Mouse (Mus musculus): ENCODE data around the gene Sult6b2. TPM values are rescaled to one million over a fixed set of nuclear protein-coding genes. Genes with fewer than 3 reads are reported as not detected.
A peak's percentile ranks its signal among the peaks of the same experiment; 100 is the strongest.

Sult6b2 gene
- polyA plus RNA-seq, 1 experiment from 2014 or later = not detected

DNA sequence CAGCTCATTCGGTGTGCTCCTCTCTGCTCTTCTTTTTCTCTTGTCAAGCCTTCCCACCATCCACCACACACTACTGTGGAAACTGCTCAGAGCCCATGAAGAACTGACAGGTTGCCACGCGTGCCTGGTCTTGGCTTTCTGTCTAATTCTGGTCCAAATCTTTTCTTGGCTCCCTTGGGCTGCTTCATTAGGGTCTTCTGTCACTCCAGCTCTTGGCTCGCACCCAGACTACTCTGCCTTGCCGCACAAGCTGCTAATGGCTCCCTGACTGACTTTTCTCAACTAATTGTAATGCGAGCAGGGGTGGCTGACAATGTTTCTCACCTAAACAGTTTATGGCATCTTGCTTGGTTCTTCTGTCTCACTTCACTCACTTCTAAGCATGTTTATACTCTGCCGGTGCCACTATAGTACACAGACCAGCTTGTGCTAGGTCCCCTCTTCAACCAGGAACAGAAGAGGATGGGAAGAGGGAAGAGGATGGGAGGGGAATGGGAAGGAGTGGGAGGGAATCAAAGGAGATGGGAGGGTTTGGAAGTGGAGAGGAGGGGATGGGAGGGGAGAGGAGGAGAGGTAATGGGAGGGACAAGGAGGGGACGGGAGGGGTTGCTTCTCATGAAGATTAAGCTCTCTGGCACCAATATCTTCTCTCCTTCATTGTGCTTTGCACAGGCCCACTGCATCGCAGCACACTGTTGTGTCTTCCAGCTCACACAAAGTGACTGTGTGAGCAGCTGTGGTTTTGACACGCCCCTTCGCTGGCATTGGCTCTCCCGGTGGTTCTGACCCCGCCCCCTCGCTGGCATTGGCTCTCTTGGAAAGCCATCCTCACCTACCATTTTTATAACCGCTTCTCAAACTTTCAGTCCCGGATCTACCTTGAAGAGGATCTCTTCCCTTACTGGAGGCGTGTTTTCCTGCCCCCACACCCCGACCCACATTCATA lies 16.0 kb downstream of the Sult6b2 start:
- Histone ChIP-seq H3K36me3 (no peaks in the 10 kb centered on the region), H3K27me3 (replicated peaks) (no peaks in the 10 kb centered on the region), H3K27ac (no peak overlapping the region), H3K4me1 (no peaks in the 10 kb centered on the region), H3K9ac (no peak overlapping the region), H3K9me3 (replicated peaks) (no peaks in the 10 kb centered on the region), H3K4me3 (no peak overlapping the region), H3K4me2 (no peak overlapping the region)
- WGBS (ENCODE audit: insufficient replicate concordance) = 60% methylated on average over 18 of the region's 18 CpGs
- ATAC-seq = no peak

DNA sequence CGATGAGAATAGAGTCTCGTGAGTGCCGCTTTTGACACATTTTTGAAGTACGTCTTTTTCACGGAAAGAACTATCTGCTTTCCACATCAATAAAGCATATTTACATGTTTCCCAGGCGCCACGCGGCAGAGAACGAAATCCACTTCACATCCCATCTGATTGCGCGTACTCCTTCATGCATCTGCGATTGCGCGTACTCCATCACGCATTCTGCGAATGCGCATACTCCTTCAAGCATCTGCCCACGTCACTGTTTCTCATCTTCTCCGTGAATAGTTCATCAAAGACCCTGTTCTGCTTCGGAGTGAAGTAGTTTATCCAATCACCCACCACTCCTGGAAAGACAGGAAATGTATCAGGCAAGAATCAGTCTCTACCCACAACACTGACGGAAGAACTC lies 18.2 kb downstream of the Sult6b2 start:
- Histone ChIP-seq H3K9me3 (replicated peaks) (no peaks in the 10 kb centered on the region), H3K27ac (no peak overlapping the region), H3K4me1 (no peaks in the 10 kb centered on the region), H3K27me3 (replicated peaks) (no peaks in the 10 kb centered on the region), H3K9ac (no peak overlapping the region), H3K4me2 (no peak overlapping the region), H3K36me3 (no peaks in the 10 kb centered on the region), H3K4me3 (no peak overlapping the region)
- no peak for ATAC-seq
- 81% methylated on average over 21 of the region's 21 CpGs for WGBS (ENCODE audit: insufficient replicate concordance)

DNA sequence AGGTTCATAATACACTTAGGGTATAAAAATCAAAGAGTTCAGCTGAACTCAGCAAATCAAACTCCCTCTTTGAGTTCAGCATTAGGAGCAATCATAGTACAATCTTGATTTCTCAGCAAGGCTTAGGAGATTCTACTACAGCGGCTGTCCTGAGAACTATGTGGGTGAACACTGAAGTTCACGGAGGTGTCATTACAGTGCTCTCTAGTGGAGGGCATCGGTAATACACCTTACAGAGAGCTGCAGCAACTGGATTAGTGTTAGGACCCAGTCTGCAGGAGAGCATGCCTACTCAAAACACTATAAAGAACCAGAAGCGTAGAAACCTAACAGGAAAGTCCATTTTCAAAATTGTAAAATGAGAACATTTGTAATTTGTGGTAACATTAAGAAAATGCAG lies 19.0 kb downstream of the Sult6b2 start:
- no peaks in the 10 kb centered on the region for H3K36me3 ChIP-seq
- no peak overlapping the region for H3K9ac ChIP-seq
- H3K4me3 ChIP-seq = no peak overlapping the region
- H3K9me3 ChIP-seq (replicated peaks) = no peaks in the 10 kb centered on the region
- H3K4me2 ChIP-seq = no peak overlapping the region
- no peak overlapping the region for H3K27ac ChIP-seq
- H3K27me3 ChIP-seq (replicated peaks) = no peaks in the 10 kb centered on the region
- H3K4me1 ChIP-seq = no peaks in the 10 kb centered on the region
- WGBS (ENCODE audit: insufficient replicate concordance) = 18% methylated on average over 4 of the region's 4 CpGs
- no peak for ATAC-seq

DNA sequence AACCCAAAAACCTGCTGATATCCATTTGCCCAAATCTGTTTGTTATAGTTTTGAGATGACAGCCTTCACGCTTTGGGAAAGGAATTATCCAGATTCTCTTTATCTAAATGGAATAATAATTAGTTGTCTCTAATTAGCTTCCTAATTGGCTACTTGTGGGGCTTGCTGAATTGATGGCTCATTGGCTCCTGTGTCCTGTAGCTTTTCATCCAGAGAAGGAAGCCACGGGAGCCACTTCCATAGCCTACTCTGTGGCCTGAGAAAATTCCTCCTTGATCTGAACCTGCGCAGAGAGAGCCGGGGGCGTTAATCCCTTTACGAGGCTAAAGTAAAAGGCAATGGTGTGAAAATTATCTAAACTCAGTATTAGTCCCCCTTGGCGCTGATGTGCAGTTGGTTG lies 23.0 kb downstream of the Sult6b2 start:
- Histone ChIP-seq H3K36me3 (peaks cover 10% of the 10 kb centered on the region), H3K4me2 (no peak overlapping the region), H3K4me3 (no peak overlapping the region), H3K9me3 (replicated peaks) (no peaks in the 10 kb centered on the region), H3K9ac (no peak overlapping the region), H3K27ac (no peak overlapping the region), H3K27me3 (replicated peaks) (no peaks in the 10 kb centered on the region), H3K4me1 (peaks cover 15% of the 10 kb centered on the region)
- WGBS (ENCODE audit: insufficient replicate concordance) = 75% methylated on average over 7 of the region's 7 CpGs
- ATAC-seq = no peak

DNA sequence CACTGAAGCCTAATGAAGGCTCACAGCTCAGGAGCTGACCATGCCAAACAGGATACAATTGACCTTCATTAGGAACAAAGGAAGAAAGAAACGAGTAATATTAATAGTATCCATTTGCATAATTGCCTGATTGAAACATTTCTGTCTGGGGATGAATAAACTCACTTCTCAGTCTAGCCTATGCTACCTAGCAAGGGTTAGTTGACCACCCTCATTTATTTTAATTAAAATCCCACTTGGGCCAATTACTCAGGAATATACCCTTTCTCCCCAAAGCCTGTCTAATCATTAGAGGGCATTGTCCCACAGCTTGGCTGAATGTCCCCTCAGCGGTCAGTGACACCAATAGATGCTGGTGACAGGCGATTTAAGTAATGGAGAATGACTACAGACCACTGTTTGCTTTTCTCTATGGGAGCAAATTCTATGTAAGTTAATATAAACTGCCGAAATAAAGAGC lies 23.7 kb downstream of the Sult6b2 start:
- no peak for ATAC-seq
- 75% methylated on average over 4 of the region's 4 CpGs for WGBS (ENCODE audit: insufficient replicate concordance)

DNA sequence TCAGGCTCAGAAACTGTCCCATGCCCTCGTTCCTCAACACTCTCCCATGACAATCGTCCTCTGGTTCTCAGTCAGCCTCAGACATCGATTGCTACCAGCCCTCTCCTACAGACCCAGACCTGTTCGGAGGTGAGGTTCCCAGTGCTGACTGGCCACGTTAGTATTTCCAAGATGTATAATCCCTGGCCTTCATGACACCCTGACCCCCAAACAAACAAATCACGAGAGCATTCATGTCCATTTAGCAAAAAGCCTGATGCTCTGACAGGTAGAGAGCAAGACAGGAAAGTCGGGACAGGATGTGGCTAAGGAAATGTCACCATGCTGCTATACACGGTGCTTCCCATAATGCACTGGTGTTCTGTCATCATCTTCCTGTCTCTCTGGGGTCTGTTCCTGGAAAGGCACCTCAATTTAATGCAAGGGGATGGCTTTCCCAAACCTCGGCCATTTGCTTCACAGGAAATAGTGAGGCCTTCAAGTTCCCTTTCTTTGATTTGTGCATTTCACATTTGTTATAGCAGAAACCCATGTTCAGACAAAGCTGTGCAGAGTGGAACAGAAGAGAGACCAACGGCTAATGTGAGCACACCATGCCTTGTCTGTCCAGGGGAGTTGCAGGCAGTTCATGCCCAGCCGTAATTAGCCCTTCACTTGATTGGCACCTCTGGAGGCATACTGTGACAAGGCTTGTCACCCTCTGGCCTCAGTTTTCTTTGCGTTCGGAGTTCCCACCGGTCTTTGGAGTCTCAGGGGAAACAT lies 24.3 kb downstream of the Sult6b2 start:
- WGBS (ENCODE audit: insufficient replicate concordance) = 57% methylated on average over 14 of the region's 14 CpGs
- Histone ChIP-seq H3K36me3 (peaks cover 23% of the 10 kb centered on the region), H3K4me2 (no peak overlapping the region), H3K4me3 (no peak overlapping the region), H3K4me1 (peaks cover 23% of the 10 kb centered on the region), H3K9me3 (replicated peaks) (no peaks in the 10 kb centered on the region), H3K9ac (no peak overlapping the region), H3K27me3 (replicated peaks) (no peaks in the 10 kb centered on the region), H3K27ac (no peak overlapping the region)
- ATAC-seq = no peak

More for the DNA sequence above, 23.7 kb downstream of the Sult6b2 start:
- H3K9ac ChIP-seq = no peak overlapping the region
- H3K4me1 ChIP-seq = peaks cover 22% of the 10 kb centered on the region
- no peak overlapping the region for H3K27ac ChIP-seq
- H3K36me3 ChIP-seq = peaks cover 17% of the 10 kb centered on the region
- H3K9me3 ChIP-seq (replicated peaks) = no peaks in the 10 kb centered on the region
- no peak overlapping the region for H3K4me2 ChIP-seq
- H3K4me3 ChIP-seq = no peak overlapping the region
- no peaks in the 10 kb centered on the region for H3K27me3 ChIP-seq (replicated peaks)

DNA sequence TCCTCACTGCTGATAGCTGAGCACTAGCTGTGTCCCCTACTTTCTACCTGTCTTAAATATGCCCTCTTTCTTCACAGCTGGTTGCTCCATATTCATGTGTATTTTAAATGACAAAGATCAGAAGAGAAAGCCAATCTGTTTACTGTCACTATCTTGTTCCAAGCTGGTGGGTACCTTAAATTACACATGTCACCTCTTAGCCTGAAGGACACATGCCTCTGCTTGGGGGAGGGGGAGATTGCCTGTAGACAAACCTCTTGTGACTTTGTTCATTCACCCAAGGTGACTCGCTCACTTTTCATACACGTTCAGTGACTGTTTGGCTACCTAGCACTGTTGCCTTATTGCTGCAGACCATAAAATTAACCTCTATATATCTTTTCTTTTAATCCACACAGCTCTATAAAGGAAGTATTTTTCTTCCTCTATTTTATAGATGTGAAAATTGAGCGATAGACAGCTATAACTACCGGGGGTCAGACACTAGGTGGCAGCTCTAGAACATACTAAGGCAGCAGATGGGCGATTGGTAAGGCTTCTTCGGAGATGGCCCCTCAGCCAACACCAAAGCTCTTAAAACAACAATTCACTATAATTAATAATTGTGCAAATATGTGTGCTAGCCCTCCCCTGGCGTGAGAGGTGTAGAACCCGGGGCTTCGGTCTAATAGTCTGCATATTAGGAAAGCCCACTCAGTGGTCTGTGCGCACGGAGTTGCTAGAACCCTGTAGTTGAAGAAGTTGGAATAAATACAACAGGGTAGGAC lies 25.1 kb downstream of the Sult6b2 start:
- H3K4me3 ChIP-seq = no peak overlapping the region
- H3K27me3 ChIP-seq (replicated peaks) = no peaks in the 10 kb centered on the region
- H3K9ac ChIP-seq = no peak overlapping the region
- H3K4me1 ChIP-seq = peaks cover 23% of the 10 kb centered on the region
- H3K9me3 ChIP-seq (replicated peaks) = no peaks in the 10 kb centered on the region
- no peak for ATAC-seq
- H3K36me3 ChIP-seq = peaks cover 31% of the 10 kb centered on the region
- no peak overlapping the region for H3K27ac ChIP-seq
- H3K4me2 ChIP-seq = no peak overlapping the region
- WGBS (ENCODE audit: insufficient replicate concordance) = 40% methylated on average over 11 of the region's 11 CpGs

DNA sequence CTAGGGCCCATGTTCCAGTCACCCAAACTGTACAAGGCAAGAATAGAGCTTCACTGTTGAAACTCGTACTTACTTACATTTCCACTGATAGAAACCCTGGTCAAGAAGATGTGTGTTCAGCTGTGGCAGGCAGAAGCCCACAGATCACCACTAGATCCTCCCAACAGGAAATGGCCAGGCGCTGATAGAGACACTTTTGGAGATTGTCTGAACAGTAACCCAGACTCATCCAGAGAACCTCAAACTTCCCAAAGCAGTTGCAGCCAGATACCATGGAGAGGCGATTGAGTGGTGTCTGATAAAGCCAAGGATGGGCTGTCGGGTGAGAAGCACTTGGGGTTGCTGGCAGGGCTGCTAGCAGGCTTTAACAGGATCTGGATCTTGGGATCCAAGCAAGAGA lies 27.4 kb downstream of the Sult6b2 start:
- H3K9me3 ChIP-seq (replicated peaks) = no peaks in the 10 kb centered on the region
- H3K4me3 ChIP-seq = no peak overlapping the region
- no peaks in the 10 kb centered on the region for H3K27me3 ChIP-seq (replicated peaks)
- H3K4me2 ChIP-seq = no peak overlapping the region
- H3K9ac ChIP-seq = no peak overlapping the region
- ATAC-seq = peak; percentile 64
- peaks cover 53% of the 10 kb centered on the region for H3K36me3 ChIP-seq
- 17% methylated on average over 4 of the region's 4 CpGs for WGBS (ENCODE audit: insufficient replicate concordance)
- peak overlapping the region; percentile 46; the same call in 1 of the 2 replicates for H3K27ac ChIP-seq
- H3K4me1 ChIP-seq = peaks cover 24% of the 10 kb centered on the region

DNA sequence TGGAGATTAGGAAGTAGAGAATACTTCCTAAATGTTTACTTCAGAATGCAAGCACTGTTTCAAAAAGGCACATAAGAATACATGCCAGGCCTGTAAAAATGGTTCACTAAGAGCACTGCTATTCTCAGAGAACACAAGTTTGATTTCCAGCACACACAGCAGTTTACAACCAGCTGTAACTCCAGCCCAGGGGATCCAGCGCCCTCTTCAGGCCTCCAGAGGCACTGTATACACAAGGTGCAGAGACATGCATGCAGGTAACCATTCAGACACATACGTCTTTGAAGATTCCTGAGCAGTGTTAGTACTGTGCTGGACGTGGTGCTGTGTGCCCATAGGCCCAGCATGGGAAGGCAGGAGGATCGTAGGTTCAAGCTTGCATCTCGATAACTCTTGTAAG lies 30.7 kb downstream of the Sult6b2 start:
- H3K4me3 ChIP-seq = no peak overlapping the region
- peaks cover 30% of the 10 kb centered on the region for H3K4me1 ChIP-seq
- ATAC-seq = no peak
- no peaks in the 10 kb centered on the region for H3K9me3 ChIP-seq (replicated peaks)
- no peak overlapping the region for H3K27ac ChIP-seq
- no peak overlapping the region for H3K9ac ChIP-seq
- H3K4me2 ChIP-seq = no peak overlapping the region
- H3K27me3 ChIP-seq (replicated peaks) = no peaks in the 10 kb centered on the region
- peaks cover 87% of the 10 kb centered on the region for H3K36me3 ChIP-seq
- WGBS (ENCODE audit: insufficient replicate concordance) = 88% methylated on average over 5 of the region's 5 CpGs

DNA sequence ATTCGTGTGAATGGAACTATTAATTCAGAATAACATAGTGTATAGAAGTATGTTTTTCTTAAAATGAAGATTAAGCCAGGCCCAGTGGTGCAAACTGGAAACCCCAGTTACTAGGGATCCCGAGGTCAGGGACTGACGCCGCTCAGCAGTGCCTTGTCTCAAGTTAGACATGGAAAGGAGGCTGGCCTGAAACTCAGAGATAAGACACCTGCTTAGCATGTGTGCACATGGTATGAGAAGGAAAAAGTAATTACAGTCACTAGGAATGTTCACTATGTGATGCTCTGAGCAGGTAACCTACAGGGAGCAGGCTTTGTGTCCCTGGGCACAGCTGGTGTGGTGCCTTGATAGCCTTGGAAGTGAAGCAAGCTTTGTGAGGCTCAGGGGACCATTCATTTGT lies 32.7 kb downstream of the Sult6b2 start:
- Histone ChIP-seq H3K9me3 (replicated peaks) (no peaks in the 10 kb centered on the region), H3K27ac (no peak overlapping the region), H3K27me3 (replicated peaks) (no peaks in the 10 kb centered on the region), H3K9ac (no peak overlapping the region), H3K4me2 (no peak overlapping the region), H3K4me1 (peaks cover 22% of the 10 kb centered on the region), H3K4me3 (no peak overlapping the region), H3K36me3 (peaks cover 97% of the 10 kb centered on the region)
- peak; percentile 30; the same call in 1 of the 2 replicates for ATAC-seq
- WGBS (ENCODE audit: insufficient replicate concordance) = 39% methylated on average over 4 of the region's 4 CpGs

DNA sequence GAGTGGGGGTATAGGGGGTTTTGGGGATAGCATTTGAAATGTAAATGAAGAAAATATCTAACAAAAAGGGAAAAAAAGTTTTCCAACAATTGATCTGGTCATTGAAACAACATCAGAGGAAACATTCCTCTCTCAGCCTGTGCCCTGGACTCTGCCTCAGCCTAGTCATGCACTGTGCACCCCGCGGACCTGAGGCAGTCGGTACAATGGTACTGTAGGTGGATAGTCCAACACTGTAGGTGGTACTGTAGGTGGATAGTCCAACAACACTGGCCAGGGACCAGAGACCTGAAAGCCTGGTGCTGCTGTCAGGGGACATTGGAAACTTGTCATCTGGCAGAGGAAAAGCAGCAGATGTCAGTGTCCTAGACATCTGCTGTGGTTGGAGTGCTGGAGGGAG lies 34.4 kb downstream of the Sult6b2 start:
- WGBS (ENCODE audit: insufficient replicate concordance) = 89% methylated on average over 3 of the region's 3 CpGs
- Histone ChIP-seq H3K27ac (no peak overlapping the region), H3K4me1 (0 out of 2 replicates have a peak, but pooled peaks cover 11% of the 10 kb centered on the region), H3K36me3 (peaks cover 99% of the 10 kb centered on the region), H3K4me2 (no peak overlapping the region), H3K4me3 (no peak overlapping the region), H3K9ac (no peak overlapping the region), H3K27me3 (replicated peaks) (no peaks in the 10 kb centered on the region), H3K9me3 (replicated peaks) (no peaks in the 10 kb centered on the region)
- ATAC-seq = 0 out of 2 replicates have a peak, but pooled peaks have one; percentile 28
